14 mouse cellular contexts compared by ENCODE assay signal in genomic region chr5:43116821-43117220, GRCm38 (mm10).
A peak's percentile ranks its signal among the peaks of the same experiment; 100 is the strongest.
DNase-seq lines count a peak whose midpoint lies in the region.
"Had no signal": no experiment of that assay in that cellular context is flagged by ENCODE, and none has a peak within 500 bp of the region (broad histone marks: within the 10 kb centered on the region; RNA-seq: fewer than 3 reads in every experiment).

No protein-coding gene starts in this region.

- DNase-seq in adrenal gland, adult (ENCODE audit: inconsistent age in 2 of 2, low spot score in 1 of 2): peak; percentile 72 to 89
- no peak for DNase-seq in adrenal gland, postnatal 4 days (ENCODE audit: low spot score in 2 of 2)
- DNase-seq in 3T3-L1 (ENCODE audit: low read depth, low spot score): peak; percentile 74
- DNase-seq in adrenal gland, adult 8-10 months: peak; percentile 75
- DNase-seq in embryo, embryonic 10.5 days (ENCODE audit: low spot score): peak; percentile 4
- DNase-seq in kidney, adult 11 months: no peak
- no peak for DNase-seq in cerebellum, postnatal 4 days (ENCODE audit: low spot score in 2 of 2)
- no peak for DNase-seq in thymus, postnatal 10 days (ENCODE audit: low spot score in 2 of 2)
- DNase-seq: cerebellum, adult 11-12 months; gastrocnemius, adult 2 months; heart, adult 2 months; kidney, adult 9 months; lung, adult 2 months; thymus, postnatal 4 days had no signal

Comparison
In these comparisons a context has a peak if more than half of its experiments do, and no peak if none do; other contexts are left out.
1. DNase-seq: peak in adrenal gland, adult (2 of 2), 3T3-L1 (single experiment), adrenal gland, adult 8-10 months (single experiment) and embryo, embryonic 10.5 days (single experiment); none in adrenal gland, postnatal 4 days (0 of 2), kidney, adult 11 months (single experiment), cerebellum, postnatal 4 days (0 of 2) and thymus, postnatal 10 days (0 of 2).